Mouse (Mus musculus): ENCODE measurements around the gene 4930595D18Rik.

- TF ChIP-seq GATA1 (IDR thresholded peaks at IDR 0.05; ENCODE audit: borderline replicate concordance, low read length) (no peak), TAL1 (conservative IDR thresholded peaks at IDR 0.05; ENCODE audit: low read depth, low read length) (no peak), CTCF (IDR thresholded peaks at IDR 0.05; ENCODE audit: low read depth, low read length) (no peak)
These were observed 29.6 kb downstream of the 4930595D18Rik start for GRCm38 (mm10) chr12:111154641-111155040.
